Mouse (Mus musculus): ENCODE measurements around the gene Ptdss2. TPM values are rescaled to one million over a fixed set of nuclear protein-coding genes. Genes with fewer than 3 reads are reported as not detected.

The Ptdss2 gene
- polyA plus RNA-seq, 1 experiment from 2014 or later = 56.5 TPM

- Histone ChIP-seq H3K9ac (no peak overlapping the region), H3K4me2 (no peak overlapping the region), H3K27me3 (peaks cover 37% of the 10 kb centered on the region), H3K27ac (no peak overlapping the region), H3K4me3 (no peak overlapping the region), H3K36me3 (no peaks in the 10 kb centered on the region), H3K4me1 (replicated peaks) (peaks cover 14% of the 10 kb centered on the region), H3K9me3 (replicated peaks) (no peaks in the 10 kb centered on the region)
- WGBS = 71% methylated on average over 15 of the region's 15 CpGs
- no peak for ATAC-seq (replicated peaks; ENCODE audit: insufficient number of reproducible peaks, insufficient read depth, low FRiP score, low read depth)
Measured at GRCm38 (mm10) chr7:141094487-141095205, 27.5 kb upstream of the Ptdss2 start.

- H3K36me3 ChIP-seq = no peaks in the 10 kb centered on the region
- H3K9me3 ChIP-seq (replicated peaks) = no peaks in the 10 kb centered on the region
- H3K4me3 ChIP-seq = peak overlapping the region; percentile 27; the same call in 1 of the 2 replicates
- ATAC-seq (replicated peaks; ENCODE audit: insufficient number of reproducible peaks, insufficient read depth, low FRiP score, low read depth) = no peak
- peaks cover 37% of the 10 kb centered on the region for H3K27me3 ChIP-seq
- 78% methylated on average over 6 of the region's 6 CpGs for WGBS
- peak overlapping the region; percentile 43 for H3K4me2 ChIP-seq
- peaks cover 19% of the 10 kb centered on the region for H3K4me1 ChIP-seq (replicated peaks)
- H3K9ac ChIP-seq = no peak overlapping the region
- H3K27ac ChIP-seq = 0 out of 2 replicates have a peak overlapping the region, but pooled peaks have one; percentile 25
Measured at GRCm38 (mm10) chr7:141096021-141096420, 26.2 kb upstream of the Ptdss2 start.

- Histone ChIP-seq H3K4me3 (peak overlapping the region; percentile 27), H3K9ac (no peak overlapping the region), H3K27me3 (peaks cover 36% of the 10 kb centered on the region), H3K4me2 (peak overlapping the region; percentile 43), H3K9me3 (replicated peaks) (no peaks in the 10 kb centered on the region), H3K36me3 (no peaks in the 10 kb centered on the region), H3K27ac (0 out of 2 replicates have a peak overlapping the region, but pooled peaks have one; percentile 25), H3K4me1 (replicated peaks) (peaks cover 19% of the 10 kb centered on the region)
- 0 out of 2 replicates have a peak, but pooled peaks have one; percentile 36 for ATAC-seq (replicated peaks; ENCODE audit: insufficient number of reproducible peaks, insufficient read depth, low FRiP score, low read depth)
- WGBS = 17% methylated on average over 6 of the region's 6 CpGs
Measured at GRCm38 (mm10) chr7:141096649-141097056, 25.5 kb upstream of the Ptdss2 start.

GRCm38 (mm10) chr7:141097177-141097576 is 25.0 kb upstream of the Ptdss2 start:
- no peak for ATAC-seq (replicated peaks; ENCODE audit: insufficient number of reproducible peaks, insufficient read depth, low FRiP score, low read depth)
- Histone ChIP-seq H3K9me3 (replicated peaks) (no peaks in the 10 kb centered on the region), H3K27ac (no peak overlapping the region), H3K27me3 (peaks cover 36% of the 10 kb centered on the region), H3K36me3 (no peaks in the 10 kb centered on the region), H3K4me3 (no peak overlapping the region), H3K9ac (no peak overlapping the region), H3K4me2 (no peak overlapping the region), H3K4me1 (replicated peaks) (peaks cover 16% of the 10 kb centered on the region)
- WGBS = 75% methylated on average over 5 of the region's 5 CpGs

GRCm38 (mm10) chr7:141099911-141100691 is 22.1 kb upstream of the Ptdss2 start, which contains the start of gene Sigirr:
Gene Sigirr, minus strand, starts transcription at chr7:141100572.
- H3K9ac ChIP-seq = peak within 1 kb of the TSS; percentile 44
- H3K36me3 ChIP-seq = no peaks in the 10 kb centered on the region
- peak within 1 kb of the TSS; percentile 93 for H3K4me2 ChIP-seq
- no peak within 1 kb of the TSS for H3K27ac ChIP-seq
- ATAC-seq (replicated peaks; ENCODE audit: insufficient number of reproducible peaks, insufficient read depth, low FRiP score, low read depth) = no peak; the same call in 1 of the 2 replicates
- peaks cover 9% of the 10 kb centered on the region for H3K4me1 ChIP-seq (replicated peaks)
- WGBS = 1% methylated on average over 56 of the region's 56 CpGs
- peak within 1 kb of the TSS; percentile 53 for H3K4me3 ChIP-seq
- H3K9me3 ChIP-seq (replicated peaks) = no peaks in the 10 kb centered on the region
- peaks cover 36% of the 10 kb centered on the region for H3K27me3 ChIP-seq

GRCm38 (mm10) chr7:141103161-141103560 is 19.0 kb upstream of the Ptdss2 start:
- ATAC-seq (replicated peaks; ENCODE audit: insufficient number of reproducible peaks, insufficient read depth, low FRiP score, low read depth) = no peak
- Histone ChIP-seq H3K27me3 (peaks cover 30% of the 10 kb centered on the region), H3K27ac (no peak overlapping the region), H3K36me3 (no peaks in the 10 kb centered on the region), H3K9ac (no peak overlapping the region), H3K4me1 (replicated peaks) (peaks cover 9% of the 10 kb centered on the region), H3K9me3 (replicated peaks) (no peaks in the 10 kb centered on the region), H3K4me2 (no peak overlapping the region), H3K4me3 (no peak overlapping the region)
- WGBS = 50% methylated on average over 3 of the region's 3 CpGs

- no peak overlapping the region for H3K4me3 ChIP-seq
- H3K36me3 ChIP-seq = no peaks in the 10 kb centered on the region
- H3K4me1 ChIP-seq (replicated peaks) = 0 out of 2 replicates have a peak, but pooled peaks cover 3% of the 10 kb centered on the region
- WGBS = 85% methylated on average over 9 of the region's 9 CpGs
- ATAC-seq (replicated peaks; ENCODE audit: insufficient number of reproducible peaks, insufficient read depth, low FRiP score, low read depth) = no peak
- no peaks in the 10 kb centered on the region for H3K9me3 ChIP-seq (replicated peaks)
- H3K27ac ChIP-seq = no peak overlapping the region
- no peak overlapping the region for H3K4me2 ChIP-seq
- H3K9ac ChIP-seq = no peak overlapping the region
- H3K27me3 ChIP-seq = peaks cover 9% of the 10 kb centered on the region
Measured at GRCm38 (mm10) chr7:141115874-141116273, 6.3 kb upstream of the Ptdss2 start.

- 11% methylated on average over 9 of the region's 9 CpGs for WGBS
- Histone ChIP-seq H3K27ac (no peak within 1 kb of the TSS), H3K27me3 (peaks cover 9% of the 10 kb centered on the region), H3K36me3 (no peaks in the 10 kb centered on the region), H3K9ac (no peak within 1 kb of the TSS), H3K4me1 (replicated peaks) (peaks cover 13% of the 10 kb centered on the region), H3K4me3 (no peak within 1 kb of the TSS), H3K4me2 (no peak within 1 kb of the TSS), H3K9me3 (replicated peaks) (no peaks in the 10 kb centered on the region)
- ATAC-seq (replicated peaks; ENCODE audit: insufficient number of reproducible peaks, insufficient read depth, low FRiP score, low read depth) = no peak
Measured at GRCm38 (mm10) chr7:141117636-141118035, 4.5 kb upstream of the Ptdss2 start, which contains the start of gene Ano9. Gene Ano9, minus strand, starts transcription at chr7:141117806.

GRCm38 (mm10) chr7:141119487-141119886 is 2.7 kb upstream of the Ptdss2 start:
- no peak overlapping the region for H3K4me3 ChIP-seq
- WGBS = 65% methylated on average over 3 of the region's 3 CpGs
- peaks cover 9% of the 10 kb centered on the region for H3K27me3 ChIP-seq
- ATAC-seq (replicated peaks; ENCODE audit: insufficient number of reproducible peaks, insufficient read depth, low FRiP score, low read depth) = no peak
- H3K36me3 ChIP-seq = no peaks in the 10 kb centered on the region
- no peak overlapping the region for H3K9ac ChIP-seq
- peaks cover 19% of the 10 kb centered on the region for H3K4me1 ChIP-seq (replicated peaks)
- no peaks in the 10 kb centered on the region for H3K9me3 ChIP-seq (replicated peaks)
- H3K4me2 ChIP-seq = no peak overlapping the region
- H3K27ac ChIP-seq = no peak overlapping the region

GRCm38 (mm10) chr7:141120605-141121004 is 1.6 kb upstream of the Ptdss2 start:
- ATAC-seq (replicated peaks; ENCODE audit: insufficient number of reproducible peaks, insufficient read depth, low FRiP score, low read depth) = no peak
- Histone ChIP-seq H3K9me3 (replicated peaks) (no peaks in the 10 kb centered on the region), H3K4me2 (no peak overlapping the region), H3K27me3 (peaks cover 9% of the 10 kb centered on the region), H3K4me3 (no peak overlapping the region), H3K4me1 (replicated peaks) (peaks cover 19% of the 10 kb centered on the region), H3K36me3 (no peaks in the 10 kb centered on the region), H3K9ac (no peak overlapping the region), H3K27ac (no peak overlapping the region)
- WGBS = 84% methylated on average over 3 of the region's 3 CpGs

GRCm38 (mm10) chr7:141121051-141121531 is 1.1 kb upstream of the Ptdss2 start:
- no peak overlapping the region for H3K4me3 ChIP-seq
- no peak for ATAC-seq (replicated peaks; ENCODE audit: insufficient number of reproducible peaks, insufficient read depth, low FRiP score, low read depth)

More at GRCm38 (mm10) chr7:141121051-141121531, 1.1 kb upstream of the Ptdss2 start:
- 76% methylated on average over 5 of the region's 5 CpGs for WGBS
- peaks cover 17% of the 10 kb centered on the region for H3K4me1 ChIP-seq (replicated peaks)
- H3K36me3 ChIP-seq = no peaks in the 10 kb centered on the region
- no peak overlapping the region for H3K9ac ChIP-seq
- H3K4me2 ChIP-seq = no peak overlapping the region
- no peaks in the 10 kb centered on the region for H3K9me3 ChIP-seq (replicated peaks)
- peaks cover 9% of the 10 kb centered on the region for H3K27me3 ChIP-seq
- no peak overlapping the region for H3K27ac ChIP-seq
